In the genomic region with DNA sequence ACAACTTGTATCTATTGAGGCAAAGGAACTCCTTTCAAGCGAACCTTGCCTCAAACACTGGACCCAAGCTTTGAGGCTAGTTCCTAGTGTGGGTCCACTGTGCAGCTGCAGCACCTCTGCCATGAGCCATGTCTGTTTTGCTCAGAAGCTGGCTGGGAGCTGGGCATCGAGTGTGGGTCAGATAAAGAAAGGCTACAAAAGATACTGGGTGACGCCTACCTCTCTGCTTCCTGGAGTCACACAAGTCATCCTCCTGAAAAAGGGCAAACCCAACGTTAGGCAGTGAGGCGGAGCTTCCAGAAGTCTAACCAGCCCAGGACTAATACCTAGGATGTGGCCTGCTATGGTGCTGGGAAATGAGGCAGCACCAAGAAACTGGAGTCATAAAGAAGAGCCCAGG, we compare ENCODE assay signal across 17 mouse cellular contexts.
"Had no signal": no experiment of that assay in that cellular context is flagged by ENCODE, and none has a peak within 500 bp of the region (broad histone marks: within the 10 kb centered on the region; RNA-seq: fewer than 3 reads in every experiment).

No protein-coding gene starts in this region.

- H3K9me3 ChIP-seq: intestine, embryonic 15.5 days; limb, embryonic 15.5 days; lung, embryonic 15.5 days; midbrain, embryonic 10.5 days; midbrain, embryonic 15.5 days; neural tube, embryonic 12.5 days; stomach, embryonic 15.5 days had no signal

- DNase-seq: kidney, adult 18-20 months; kidney, postnatal 10 days; kidney, postnatal 4 days; lung, postnatal 14 days; retina, postnatal 1 day; right cerebral cortex, postnatal 4 days; spleen, adult 18-20 months; thymus, postnatal 36 days had no signal

- H3K27ac ChIP-seq: intestine, embryonic 15.5 days; layer of hippocampus, adult 2 months; left cerebral cortex, adult 2 months; limb, embryonic 15.5 days; lung, embryonic 15.5 days; midbrain, embryonic 10.5 days; midbrain, embryonic 15.5 days; neural tube, embryonic 12.5 days; stomach, embryonic 15.5 days had no signal

- H3K27me3 ChIP-seq: intestine, embryonic 15.5 days; limb, embryonic 15.5 days; lung, embryonic 15.5 days; midbrain, embryonic 15.5 days; neural tube, embryonic 12.5 days; stomach, embryonic 15.5 days had no signal

- ATAC-seq: intestine, embryonic 15.5 days; midbrain, embryonic 15.5 days had no signal

- H3K4me3 ChIP-seq: intestine, embryonic 15.5 days; layer of hippocampus, adult 2 months; left cerebral cortex, adult 2 months; limb, embryonic 15.5 days; lung, embryonic 15.5 days; midbrain, embryonic 10.5 days; midbrain, embryonic 15.5 days; neural tube, embryonic 12.5 days; stomach, embryonic 15.5 days had no signal

- H3K4me2 ChIP-seq: intestine, embryonic 15.5 days; limb, embryonic 15.5 days; lung, embryonic 15.5 days; midbrain, embryonic 15.5 days; neural tube, embryonic 12.5 days; stomach, embryonic 15.5 days had no signal

- H3K9ac ChIP-seq: intestine, embryonic 15.5 days; limb, embryonic 15.5 days; lung, embryonic 15.5 days; midbrain, embryonic 15.5 days; neural tube, embryonic 12.5 days; stomach, embryonic 15.5 days had no signal
